In genomic region chr1:34799140-34799539, GRCm38 (mm10) we compare ENCODE assay signal across 19 mouse cellular contexts. TPM values are rescaled to one million over a fixed set of nuclear protein-coding genes. Genes with fewer than 3 reads are reported as not detected.
DNase-seq lines count a peak whose midpoint lies in the region; TF ChIP-seq lines count a peak whose summit lies in the region.
"Had no signal": no experiment of that assay in that cellular context is flagged by ENCODE, and none has a peak within 500 bp of the region (broad histone marks: within the 10 kb centered on the region; RNA-seq: fewer than 3 reads in every experiment).

No protein-coding gene starts in this region.

- peak overlapping the region; percentile 36; the same call in 1 of the 2 replicates for H3K27ac ChIP-seq in layer of hippocampus, adult 2 months
- H3K27ac ChIP-seq: embryonic facial prominence, embryonic 12.5 days; embryonic facial prominence, embryonic 15.5 days; heart, adult 2 months; hindbrain, embryonic 10.5 days; hindbrain, embryonic 13.5 days; intestine, embryonic 15.5 days had no signal

- DNase-seq in adrenal gland, adult 2 months = peak; percentile 59
- DNase-seq in adrenal gland, adult 18-20 months (ENCODE audit: low spot score in 2 of 2) = no peak
- DNase-seq in layer of hippocampus, adult 2 months (ENCODE audit: low spot score in 2 of 2) = no peak
- no peak for DNase-seq in layer of hippocampus, postnatal 14 days (ENCODE audit: low spot score in 2 of 2)
- peak; percentile 20 for DNase-seq in 416B (ENCODE audit: low read depth)
- DNase-seq in brain, adult 2 months (ENCODE audit: low read depth, low spot score) = peak; percentile 47
- no peak for DNase-seq in kidney, postnatal 36 days
- DNase-seq: adrenal gland, postnatal 10 days; cerebellum, adult 18-20 months; cerebellum, adult 9-10 months; forebrain, postnatal 0 days; gastrocnemius, postnatal 25 days; heart, adult 2 months; kidney, adult 11 months had no signal

- no peak overlapping the region for H3K4me3 ChIP-seq in layer of hippocampus, adult 2 months
- H3K4me3 ChIP-seq: embryonic facial prominence, embryonic 12.5 days; embryonic facial prominence, embryonic 15.5 days; heart, adult 2 months; hindbrain, embryonic 10.5 days; hindbrain, embryonic 13.5 days; intestine, embryonic 15.5 days had no signal

- no peak for TF ChIP-seq CTCF in layer of hippocampus, adult 2 months (conservative IDR thresholded peaks at IDR 0.05)

RNA-seq across cellular contexts. Expression of gene Fam168b, which starts 43.7 kb away (rescaled TPM):
- total RNA-seq in adrenal gland, adult 2 months (2021) = 100 to 1,000 TPM; 113 to 203 TPM
- 359 and 507 TPM in 2 replicates for polyA plus RNA-seq in adrenal gland, adult 2 months (2012; rRNA removed)
- total RNA-seq in adrenal gland, adult 18-20 months (2021) = 100 to 1,000 TPM; 122 to 152 TPM
- 100 to 1,000 TPM; 223 to 226 TPM for total RNA-seq in layer of hippocampus, adult 2 months (2021)
- 100 to 1,000 TPM; 216 to 228 TPM for total RNA-seq in layer of hippocampus, postnatal 14 days (2021)

RNA-seq across cellular contexts. Expression of gene Plekhb2, which starts 50.6 kb away (rescaled TPM):
- total RNA-seq in adrenal gland, adult 2 months (2021) = 100 to 1,000 TPM; 187 to 193 TPM
- 80.8 and 115 TPM in 2 replicates for polyA plus RNA-seq in adrenal gland, adult 2 months (2012; rRNA removed)
- total RNA-seq in adrenal gland, adult 18-20 months (2021) = 100 to 1,000 TPM; 162 to 200 TPM
- 100 to 1,000 TPM; 189 to 208 TPM for total RNA-seq in layer of hippocampus, adult 2 months (2021)
- total RNA-seq in layer of hippocampus, postnatal 14 days (2021) = 100 to 1,000 TPM; 171 to 180 TPM

Comparison
In these comparisons a context has a peak if more than half of its experiments do, and no peak if none do; other contexts are left out.
1. DNase-seq: peak in adrenal gland, adult 2 months (single experiment), 416B (single experiment) and brain, adult 2 months (single experiment); none in adrenal gland, adult 18-20 months (0 of 2), layer of hippocampus, adult 2 months (0 of 2), layer of hippocampus, postnatal 14 days (0 of 2) and kidney, postnatal 36 days (0 of 2).